Mouse (Mus musculus) right cerebral cortex, postnatal 36 days (tissue): ENCODE results near the gene Fbxw11.
A peak's percentile ranks its signal among the peaks of the same experiment; 100 is the strongest.
"Not testable (repeated sequence)": the region's sequence is repeated elsewhere in the genome, so short reads cannot be mapped to it uniquely, and the experiment has no call there.

Experiments used
- DNase-seq, 2 experiments: peaks; one replicate each; pipeline ENCODE4 v3.0.0; 2022; ENCODE audit warnings: low spot score in 2 of 2, mixed read lengths in 1 of 2

The Fbxw11 gene

DNA sequence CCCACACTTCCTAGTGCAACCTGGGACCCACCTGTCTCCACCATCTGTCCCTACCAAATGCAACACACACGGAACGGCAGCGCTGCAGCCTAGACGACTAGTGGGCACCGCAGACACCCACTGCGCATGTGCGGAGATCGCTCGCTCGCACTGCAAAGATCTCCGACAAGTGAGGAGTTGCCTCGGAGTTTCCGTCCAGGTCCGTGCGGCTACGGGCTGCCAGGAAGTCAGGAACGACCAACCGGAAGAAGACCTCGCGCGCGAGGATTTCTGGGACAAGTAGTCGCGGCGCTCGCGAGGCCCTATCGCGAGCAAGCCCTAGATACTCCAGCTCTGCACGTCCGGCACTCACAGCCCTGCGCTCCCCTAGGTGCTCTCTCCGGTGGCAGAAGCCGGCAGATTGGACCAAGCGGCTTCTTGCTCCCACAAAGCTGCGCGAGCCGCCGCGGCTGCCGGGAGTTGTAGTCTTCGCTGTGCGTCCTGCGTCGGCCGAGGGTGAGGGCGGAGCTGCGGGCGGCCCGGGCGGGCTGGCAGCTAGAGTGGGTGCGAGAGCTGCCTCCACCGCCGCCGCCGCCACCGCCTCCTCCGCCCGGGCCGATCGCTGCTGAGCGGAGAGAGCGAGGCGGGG, at the start of gene Fbxw11:
Gene Fbxw11, plus strand, starts transcription at position 476 of the 628 bp plus-strand sequence.
- DNase-seq = peak; percentile 96

DNA sequence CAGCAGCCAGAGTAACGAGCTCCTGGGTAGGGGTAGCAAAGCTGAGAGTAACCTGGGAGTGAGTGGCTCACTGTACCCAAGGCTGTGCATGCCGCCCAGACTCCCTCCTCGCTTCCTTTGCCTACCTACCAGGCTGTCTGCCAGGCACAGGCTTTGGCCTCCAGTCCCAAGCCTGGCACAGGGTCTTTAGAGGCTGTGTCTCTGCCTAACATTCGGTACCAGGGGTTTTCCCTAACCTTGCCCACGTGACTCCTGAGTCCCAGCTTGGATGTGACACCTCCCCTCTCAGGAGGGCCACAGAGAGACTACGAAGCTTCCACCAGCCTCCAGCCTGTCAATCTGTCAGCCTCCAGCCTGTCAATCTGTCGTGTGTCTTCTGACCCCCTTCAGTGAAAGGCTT, 49.4 kb upstream of the Fbxw11 start:
- no peak for DNase-seq

DNA sequence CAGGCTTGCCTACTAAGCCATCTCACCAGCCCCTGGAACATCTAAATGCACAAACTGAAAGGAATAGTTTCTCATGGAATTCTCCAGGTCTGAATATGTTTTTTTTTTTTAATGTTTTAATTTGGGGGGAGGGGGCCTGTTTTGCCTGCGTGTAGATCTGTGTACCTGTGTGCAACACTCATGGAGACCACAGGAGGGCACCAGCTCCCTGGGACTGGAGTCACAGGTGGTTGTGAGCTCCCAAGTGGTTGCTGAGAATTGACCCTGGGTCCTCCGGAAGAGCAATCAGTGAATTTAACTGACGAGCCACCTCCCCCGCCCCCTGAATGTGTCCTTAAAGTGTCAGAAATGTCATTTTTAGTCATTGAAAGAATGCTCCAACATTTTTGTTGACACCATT, 48.4 kb upstream of the Fbxw11 start:
- no peak for DNase-seq

DNA sequence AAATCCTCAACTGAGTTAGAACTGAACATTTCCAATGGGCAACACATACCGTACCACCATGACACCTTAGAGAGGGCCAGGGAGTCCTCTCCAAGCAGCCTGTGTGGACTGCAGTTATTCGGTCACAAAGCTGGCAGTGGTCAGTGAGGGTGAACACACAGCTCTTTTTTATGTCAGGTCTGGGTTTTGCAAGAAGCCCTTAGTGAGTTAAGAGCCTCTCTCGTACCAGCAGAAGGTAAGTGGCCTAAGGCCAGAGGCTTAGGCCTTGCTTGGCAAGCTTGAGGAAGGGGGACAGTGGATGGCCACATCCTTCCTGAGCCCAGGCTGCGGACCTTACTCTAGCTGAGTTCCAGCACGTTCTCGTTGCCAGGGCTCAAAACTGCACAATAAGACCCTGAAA, 42.2 kb upstream of the Fbxw11 start:
- no peak for DNase-seq

DNA sequence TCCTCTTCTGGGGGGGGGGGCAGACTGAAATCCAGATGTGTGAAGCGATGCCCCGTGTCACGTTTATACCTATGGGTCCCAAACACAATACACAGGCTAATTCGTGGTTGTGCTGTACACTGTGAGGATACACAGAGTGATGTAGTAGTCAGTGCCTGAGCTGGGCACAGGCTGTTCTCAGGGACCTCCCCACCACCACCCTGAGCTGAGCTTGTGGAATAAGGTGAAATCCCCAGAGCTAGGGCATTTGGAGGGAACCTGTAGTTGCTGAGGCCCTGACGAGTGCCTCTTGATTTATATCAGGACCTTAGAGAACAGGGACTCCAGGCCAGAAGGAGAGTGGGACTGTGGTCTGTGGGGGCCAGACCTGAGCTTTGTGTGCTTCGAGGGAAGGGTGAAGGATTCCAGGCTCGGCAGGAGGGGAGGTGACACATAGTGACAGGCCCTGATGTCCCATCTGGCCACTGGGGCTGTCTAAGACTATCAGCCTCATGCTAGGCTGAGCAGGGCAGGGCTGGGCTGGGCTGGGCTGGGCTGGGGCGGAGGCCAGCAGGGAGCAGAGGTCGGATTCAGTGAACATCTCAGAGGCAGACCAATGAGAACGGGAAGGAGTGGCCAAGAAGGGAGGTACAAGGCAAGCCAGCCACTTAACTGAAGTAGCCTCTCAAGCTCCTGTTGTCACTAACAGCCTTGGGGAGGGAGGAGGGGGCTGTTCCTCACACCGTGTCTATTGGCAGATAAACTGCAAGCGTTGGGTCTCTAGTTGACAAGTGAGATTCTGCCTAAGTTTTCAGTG, 40.8 kb upstream of the Fbxw11 start:
- no peak for DNase-seq

DNA sequence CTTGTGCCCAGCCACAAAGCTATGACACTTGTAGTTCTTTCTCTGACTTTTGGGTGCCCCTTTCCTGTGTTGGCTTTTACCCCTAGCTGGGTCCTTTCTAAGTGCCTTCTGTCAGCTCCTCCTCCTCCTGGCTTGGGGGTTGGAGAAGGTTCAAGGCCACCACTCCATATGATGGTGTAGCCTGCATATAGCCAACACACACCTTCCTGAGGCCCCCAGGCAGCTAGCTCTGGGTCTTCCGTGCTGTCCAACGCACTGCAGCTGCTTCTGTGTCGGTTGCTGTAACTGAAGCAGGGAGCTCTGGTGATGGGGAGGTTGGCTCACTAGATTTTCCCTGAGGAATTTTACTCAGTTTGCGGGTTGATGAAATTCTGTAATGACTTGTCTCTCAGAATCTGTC, 37.9 kb upstream of the Fbxw11 start:
- no peak for DNase-seq

DNA sequence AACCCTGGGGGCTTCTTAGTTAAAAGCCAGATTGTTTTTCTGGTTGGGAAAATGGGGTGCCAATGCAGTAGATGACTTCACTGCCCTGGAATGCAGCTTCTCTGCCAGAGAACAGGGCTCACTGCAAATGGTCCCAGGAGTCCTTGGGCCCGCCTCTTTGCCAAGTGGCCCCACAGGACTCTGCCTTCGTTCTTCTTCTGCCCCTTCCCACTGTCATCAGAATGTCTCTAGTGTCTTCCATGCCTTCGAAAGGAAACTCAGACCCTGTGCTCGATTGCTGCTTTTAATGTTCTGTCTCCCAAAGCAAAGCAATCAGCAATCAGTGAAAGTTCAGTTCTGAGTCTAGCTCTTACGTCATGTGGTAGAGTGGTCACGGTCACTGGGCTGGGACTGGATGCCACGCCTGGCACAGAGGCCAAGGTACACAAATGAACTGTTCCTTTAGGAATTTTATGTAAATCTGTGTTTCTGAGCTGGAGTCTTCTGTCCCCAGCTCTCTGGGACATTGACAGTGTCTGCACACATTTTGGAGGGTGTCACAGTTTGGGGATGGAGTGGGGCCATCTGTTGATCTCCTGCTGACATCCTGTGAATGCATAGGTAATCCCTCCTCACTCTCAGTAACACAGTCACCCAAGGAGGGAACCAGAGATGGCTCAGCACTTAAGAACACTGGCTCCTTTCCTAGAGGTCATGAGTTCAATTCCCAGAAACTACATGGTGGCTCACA, 37.2 kb upstream of the Fbxw11 start:
- no peak for DNase-seq

DNA sequence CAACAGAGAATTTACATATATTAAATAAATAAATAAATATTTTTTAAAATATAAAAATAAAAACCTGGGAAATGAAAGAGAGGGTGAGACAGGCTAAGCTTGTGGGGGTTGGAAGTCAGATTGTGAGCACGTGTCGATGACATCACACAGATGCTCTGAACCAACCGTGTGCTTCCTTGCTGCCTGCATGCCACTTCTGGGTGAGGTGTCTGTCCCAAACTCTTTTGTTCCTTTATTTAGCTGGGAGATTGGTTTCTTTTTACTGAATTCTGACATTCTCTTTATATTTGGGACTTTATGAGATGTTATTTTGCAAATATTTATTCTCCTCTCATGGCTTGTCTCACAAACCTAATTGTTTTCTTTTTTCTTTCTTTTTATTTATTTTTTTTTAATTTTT, 36.6 kb upstream of the Fbxw11 start:
- no peak for DNase-seq

DNA sequence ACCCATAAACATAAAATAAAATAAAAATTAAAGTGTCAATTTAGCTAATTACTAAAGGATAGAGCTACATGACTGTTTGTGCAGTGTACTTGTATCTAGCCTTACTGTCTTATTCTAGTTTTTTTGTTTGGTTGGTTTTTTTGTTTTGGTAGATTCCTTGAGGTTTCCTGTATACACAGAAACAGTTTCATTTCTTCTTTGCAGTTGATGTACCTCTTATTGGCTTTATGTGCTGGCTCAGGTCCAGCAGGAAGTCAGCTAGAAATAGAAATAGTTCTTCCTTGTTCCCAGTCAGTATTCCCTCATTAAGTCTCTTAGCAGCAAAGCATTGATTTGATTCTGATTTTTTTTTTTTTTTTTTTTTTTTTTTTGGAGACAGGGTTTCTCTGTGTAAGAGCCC, 35.2 kb upstream of the Fbxw11 start:
- no peak for DNase-seq

DNA sequence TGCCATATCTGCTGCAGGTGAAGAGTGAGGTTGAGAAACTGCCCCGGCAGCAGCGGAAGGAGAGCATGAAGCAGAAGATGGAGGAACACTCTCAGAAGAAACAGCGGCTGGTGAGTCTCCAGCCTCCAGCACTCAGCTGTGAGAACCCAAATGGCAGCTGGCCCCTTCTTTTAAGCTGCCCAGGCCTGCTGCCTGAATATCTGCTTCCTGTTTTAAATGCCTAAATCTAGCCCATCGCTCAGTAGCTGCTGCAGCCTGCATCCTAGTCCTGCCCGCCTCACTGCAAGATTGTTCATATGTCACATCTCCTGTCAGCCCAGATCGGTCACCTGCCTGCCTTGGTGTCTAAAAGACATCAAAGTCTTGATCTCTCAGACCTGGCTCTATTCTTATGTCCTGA, 31.9 kb upstream of the Fbxw11 start:
- no peak for DNase-seq

DNA sequence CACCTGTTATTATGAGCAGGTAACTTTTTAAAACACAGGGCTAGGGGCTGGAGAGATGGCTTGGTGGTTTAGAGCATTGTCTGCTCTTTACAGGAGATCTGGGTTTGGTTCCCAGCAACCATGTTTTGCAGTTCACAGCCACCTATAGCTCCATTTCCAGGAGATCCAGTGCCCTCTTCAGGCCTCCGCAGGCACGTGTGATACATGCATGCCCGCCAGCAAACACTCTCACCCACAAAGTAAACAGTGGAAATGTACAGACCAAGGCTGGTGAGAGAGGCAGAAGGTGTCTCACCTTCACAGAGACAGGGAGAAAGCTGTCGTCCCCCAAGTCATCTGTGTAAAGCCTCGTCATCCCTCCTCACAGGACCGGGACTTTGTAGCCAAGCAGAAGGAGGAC, 30.2 kb upstream of the Fbxw11 start:
- no peak for DNase-seq

DNA sequence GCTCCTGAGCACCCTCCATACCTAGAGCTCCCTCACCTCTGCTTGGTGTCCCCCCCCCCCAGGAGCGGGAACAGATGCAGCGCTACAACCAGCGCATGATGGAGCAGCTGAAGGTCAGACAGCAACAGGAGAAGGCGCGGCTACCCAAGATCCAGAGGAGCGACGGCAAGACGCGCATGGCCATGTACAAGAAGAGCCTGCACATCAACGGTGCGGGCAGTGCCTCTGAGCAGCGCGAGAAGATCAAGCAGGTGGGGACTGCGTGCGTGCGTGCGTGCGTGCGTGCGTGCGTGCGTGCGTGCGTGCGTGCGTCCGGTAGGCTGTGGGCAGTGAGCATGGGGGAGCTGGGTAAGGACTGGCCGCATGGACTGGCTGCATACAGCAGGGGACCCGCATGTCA, 28.1 kb upstream of the Fbxw11 start:
- DNase-seq = no peak

DNA sequence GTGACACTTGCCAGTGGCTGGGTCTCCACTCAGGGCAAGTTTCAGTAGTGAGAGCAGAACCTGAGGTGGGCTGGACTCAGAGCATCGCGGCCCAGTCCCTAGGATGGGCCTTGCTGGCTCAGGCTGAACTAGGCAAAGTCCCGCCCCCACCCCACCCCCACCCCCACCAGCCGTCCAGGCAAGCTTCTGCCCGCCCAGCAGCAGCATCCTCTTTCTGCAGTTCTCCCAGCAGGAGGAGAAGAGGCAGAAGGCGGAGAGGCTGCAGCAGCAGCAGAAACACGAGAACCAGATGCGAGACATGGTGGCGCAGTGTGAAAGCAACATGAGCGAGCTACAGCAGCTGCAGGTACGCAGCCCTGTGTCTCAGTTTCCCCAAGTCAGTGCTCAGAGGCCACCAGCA, 27.0 kb upstream of the Fbxw11 start:
- no peak for DNase-seq

DNA sequence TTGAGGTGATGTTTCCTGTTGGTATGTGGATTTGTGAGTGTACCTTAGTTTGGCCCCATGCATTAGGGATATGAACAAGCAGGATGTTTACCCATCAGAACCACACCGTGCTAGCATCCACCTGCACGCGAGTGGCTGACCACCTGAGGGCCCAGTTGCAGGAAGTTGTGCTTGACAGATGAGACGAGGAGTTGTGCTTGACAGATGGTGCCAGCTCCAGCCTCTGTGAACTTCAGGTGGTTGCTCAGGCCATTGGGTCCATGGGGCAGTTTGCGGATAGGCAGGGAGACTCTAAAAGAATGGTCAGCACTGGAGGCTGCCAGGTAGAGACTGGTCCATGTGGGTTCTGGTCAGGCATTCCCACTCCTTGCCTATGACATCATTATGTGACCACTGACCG, 26.4 kb upstream of the Fbxw11 start:
- no peak for DNase-seq

DNA sequence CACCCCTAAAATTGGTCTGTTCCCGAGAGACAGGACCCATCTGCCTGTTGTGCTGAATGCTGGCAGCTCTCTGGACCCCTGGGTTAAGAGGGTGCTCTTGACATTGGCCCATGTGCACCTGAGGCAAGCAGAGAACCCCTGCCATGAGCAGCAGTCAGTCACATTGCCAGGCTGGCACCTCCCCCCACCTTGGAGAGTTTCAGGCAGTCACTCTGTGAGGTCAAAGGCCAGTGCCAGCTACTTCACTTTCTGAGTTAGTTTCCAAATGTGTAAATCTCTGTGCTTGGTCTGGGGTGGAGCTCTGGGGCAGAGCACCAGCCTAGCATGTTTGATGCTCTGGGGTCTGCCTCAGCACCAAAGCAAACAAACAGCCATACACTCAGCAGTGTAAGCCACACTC, 24.5 kb upstream of the Fbxw11 start:
- no peak for DNase-seq

DNA sequence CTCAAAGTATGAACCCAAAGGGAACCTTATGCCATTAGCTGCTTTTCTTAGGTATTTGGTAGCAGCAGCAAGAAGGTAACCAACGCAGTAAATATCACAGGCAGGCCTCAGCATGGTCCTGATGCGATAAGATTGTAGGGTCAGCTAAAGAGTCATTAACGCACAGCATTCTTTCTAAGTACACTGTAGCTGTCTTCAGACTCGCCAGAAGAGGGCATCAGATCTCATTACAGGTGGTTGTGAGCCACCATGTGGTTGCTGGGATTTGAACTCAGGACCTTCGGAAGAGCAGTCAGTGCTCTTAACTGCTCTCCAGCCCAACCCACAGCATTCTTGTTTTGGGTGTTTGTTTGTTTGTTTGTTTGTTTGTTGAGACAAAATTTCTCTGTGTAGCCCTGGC, 23.9 kb upstream of the Fbxw11 start:
- not testable (repeated sequence) for DNase-seq

DNA sequence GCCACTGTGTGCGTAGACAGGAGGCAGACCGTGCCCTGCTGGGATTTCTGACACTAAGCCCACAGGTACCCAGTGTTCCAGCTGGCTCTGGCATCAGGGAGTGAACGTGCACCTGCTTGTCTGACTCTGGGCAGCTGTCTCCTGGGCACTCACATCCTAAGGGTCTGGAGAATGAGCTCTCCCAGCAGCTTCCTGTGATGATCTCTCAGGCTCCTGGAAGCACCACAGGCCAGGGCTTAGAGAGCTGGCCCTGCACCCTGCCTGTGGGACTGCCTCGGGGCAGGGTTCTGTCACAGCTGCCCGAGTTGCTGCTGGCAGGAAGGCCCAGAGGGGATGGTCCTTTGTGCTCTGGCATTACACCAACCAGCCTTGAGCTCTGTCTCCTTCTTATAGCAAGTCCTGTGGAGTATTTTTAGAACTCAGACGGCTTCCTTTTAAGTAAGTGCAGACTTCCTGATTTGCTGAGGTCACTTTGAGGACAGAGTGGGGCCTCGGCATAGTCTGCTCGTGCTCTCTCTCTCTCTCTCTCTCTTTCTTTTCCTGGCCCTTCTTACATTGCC, 23.2 kb upstream of the Fbxw11 start:
- DNase-seq = no peak

DNA sequence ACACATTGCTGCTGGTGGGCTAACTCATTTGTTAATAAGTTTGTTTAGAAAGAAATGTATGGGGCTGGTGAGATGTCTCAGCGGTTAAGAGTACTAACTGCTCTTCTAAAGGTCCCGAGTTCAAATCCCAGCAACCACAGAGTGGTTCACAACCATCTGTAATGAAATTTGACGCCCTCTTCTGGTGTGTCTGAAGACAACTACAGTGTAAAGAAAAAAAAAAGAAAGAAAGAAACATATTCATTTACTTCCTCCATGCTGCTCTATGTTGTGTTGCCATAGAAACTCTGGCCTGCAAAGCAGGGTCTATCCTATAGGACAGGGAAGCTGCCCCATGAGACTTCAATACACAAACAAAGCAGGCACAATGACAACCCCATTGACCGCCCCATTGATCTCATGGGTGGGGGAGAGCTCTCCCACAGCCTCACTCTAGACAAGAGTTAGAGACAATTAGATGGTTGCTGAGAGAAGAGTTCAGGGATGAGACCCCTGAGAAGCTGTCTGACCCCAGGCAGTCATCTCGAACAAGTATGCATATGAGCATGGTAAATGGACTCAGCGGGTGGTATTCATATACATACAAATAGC, 22.6 kb upstream of the Fbxw11 start:
- DNase-seq = no peak

DNA sequence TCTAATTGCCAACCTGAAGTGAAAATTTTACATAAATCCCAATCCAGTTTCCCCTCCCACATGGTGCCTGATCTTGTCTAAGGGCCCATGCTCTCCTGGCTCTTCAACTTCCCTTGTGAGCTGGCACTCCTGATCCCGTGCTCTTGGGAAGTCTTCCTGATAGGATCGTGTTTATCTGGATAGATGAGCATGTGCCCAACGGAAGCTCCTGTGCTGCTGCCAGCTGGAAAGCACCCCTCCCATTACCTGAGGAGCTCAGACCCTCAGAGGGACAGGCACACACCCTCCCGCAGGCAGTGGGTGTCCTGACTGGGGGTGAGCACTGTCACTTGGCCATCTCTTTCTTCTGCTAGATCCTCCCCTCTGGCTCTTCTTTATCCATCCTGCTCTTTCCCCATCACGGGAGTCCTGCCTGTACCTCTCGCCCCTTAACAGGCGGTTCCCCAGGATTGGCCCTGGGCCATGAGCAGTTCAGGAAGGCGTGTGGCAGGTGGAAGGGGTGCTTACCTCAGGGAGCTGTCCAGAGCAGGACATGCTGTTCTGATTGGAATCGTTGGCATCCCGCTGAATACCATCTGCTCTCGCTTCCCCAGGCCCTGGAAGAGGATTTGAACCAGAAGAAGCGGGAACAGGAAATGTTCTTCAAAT, 20.6 kb upstream of the Fbxw11 start:
- DNase-seq = no peak

DNA sequence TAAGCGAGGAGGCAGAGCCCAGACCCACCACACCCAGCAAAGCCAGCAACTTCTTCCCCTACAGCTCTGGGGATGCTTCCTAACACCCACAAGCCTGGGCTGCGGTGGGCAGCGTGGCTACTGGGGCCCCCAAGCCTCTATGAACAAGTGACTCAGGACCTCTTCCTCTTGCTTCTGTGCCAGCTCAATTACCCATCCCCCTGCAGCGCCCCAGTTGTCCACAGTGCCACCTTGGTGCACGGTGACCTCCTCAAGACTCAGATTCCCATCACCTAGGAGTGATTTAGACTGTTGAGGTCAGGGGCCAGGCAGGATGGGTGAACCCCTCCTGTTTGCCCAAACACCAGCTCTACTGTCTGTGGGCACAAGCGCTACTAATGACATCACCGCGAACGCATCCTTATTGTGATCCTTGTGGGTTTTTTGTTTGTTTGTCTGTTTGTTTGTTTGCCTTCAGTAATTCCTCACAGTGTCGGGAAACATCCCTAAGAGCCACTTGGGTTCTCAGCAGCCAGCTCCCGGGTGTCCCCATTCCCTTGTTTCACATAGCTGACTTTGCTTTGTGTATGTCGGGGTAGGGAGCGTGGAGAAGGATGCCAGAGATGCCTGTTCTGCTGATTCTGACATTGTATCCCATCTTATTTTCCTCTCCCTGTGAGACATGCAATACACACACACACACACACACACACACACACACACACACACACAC, 19.9 kb upstream of the Fbxw11 start:
- DNase-seq = no peak

DNA sequence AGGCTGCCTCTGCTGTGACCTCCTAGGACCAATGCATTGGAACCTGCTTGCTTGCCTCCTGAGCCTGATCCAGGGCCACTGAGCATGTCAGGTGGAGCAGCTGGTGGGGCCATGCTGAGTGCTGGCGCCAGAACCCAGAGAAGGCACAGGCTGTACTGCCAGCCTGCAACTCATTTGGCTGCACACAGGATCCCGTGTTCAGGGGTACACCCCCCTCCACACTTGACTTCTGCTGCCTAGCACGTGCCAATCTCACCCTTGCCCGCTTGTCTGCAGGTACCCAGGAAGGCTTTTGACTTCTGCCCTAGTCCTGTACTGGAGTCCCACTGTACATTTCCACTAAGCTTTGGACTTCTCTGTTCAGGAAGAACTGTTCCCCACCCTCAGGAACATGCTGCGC, 19.3 kb upstream of the Fbxw11 start:
- no peak for DNase-seq
